Mouse (Mus musculus) gastrocnemius, adult 18-20 months (tissue): ENCODE measurements around the gene Dus4l. TPM values are rescaled to one million over a fixed set of nuclear protein-coding genes. Genes with fewer than 3 reads are reported as not detected.

ENCODE experiments used
- DNase-seq: peaks from one replicate; pipeline ENCODE4 v3.0.0; 2021; ENCODE audit warnings: low spot score
- total RNA-seq, 2 experiments: library from RNA; stranded (reverse); gene quantifications; 2 replicates each; pipeline ENCODE4 v1.2.3; 2021

Dus4l gene
- total RNA-seq, 2 experiments from 2014 or later, result 3.7 to 4.0 TPM

DNA sequence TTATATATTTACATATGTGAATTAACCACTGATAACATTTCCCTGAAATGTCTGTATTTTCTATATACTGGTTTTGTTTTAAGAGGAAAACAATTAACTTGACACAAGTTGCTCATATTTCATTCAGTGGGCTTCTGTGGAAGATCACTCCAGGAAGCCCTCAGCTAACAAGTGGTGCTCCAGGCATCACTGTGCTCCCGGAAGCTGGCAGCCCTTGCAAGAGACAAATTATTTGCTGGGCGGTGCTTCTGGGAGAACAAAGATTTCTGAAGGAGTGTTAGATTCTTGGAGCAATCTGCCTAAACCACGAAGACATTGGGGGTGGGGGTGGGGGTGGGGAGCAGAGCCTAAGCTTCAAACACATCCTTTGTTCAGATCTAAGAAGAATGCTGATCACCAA is 62.6 kb downstream of the Dus4l start:
- DNase-seq, result no peak

Other genes starting within 250 kb of the Dus4l start
- 10 to 100 TPM in 1 of 2 experiments, 1 to 10 TPM in 1; 10.0 to 12.6 TPM for gene Cbll1, start 155.2 kb downstream of the Dus4l start, total RNA-seq
- not detected for gene Slc26a4, start 94.9 kb downstream of the Dus4l start, total RNA-seq
- gene Bcap29, start 20.2 kb downstream of the Dus4l start, total RNA-seq, result 10 to 100 TPM; 31.6 to 32.1 TPM
- gene Cog5, start within 50 bp of the Dus4l start, total RNA-seq, result 10 to 100 TPM; 33.4 to 33.9 TPM
- not detected for gene Gpr22, start 59.1 kb upstream of the Dus4l start, total RNA-seq